Mouse (Mus musculus) embryonic facial prominence, embryonic 10.5 days (tissue): Measurements from ENCODE around the gene Rnf144a. TPM values are rescaled to one million over a fixed set of nuclear protein-coding genes. Genes with fewer than 3 reads are reported as not detected.
A peak's percentile ranks its signal among the peaks of the same experiment; 100 is the strongest.

Experiments
- DNase-seq: peaks from one replicate; pipeline ENCODE4 v3.0.0-alpha.2; 2017; ENCODE audit warnings: low spot score
- H3K27ac ChIP-seq: fragments of 300-500 bp; sonication (generic); replicated peaks from 2 replicates; pipeline ENCODE4 v1.5.1; 2016; ENCODE audit warnings: mild to moderate bottlenecking
- H3K27me3 ChIP-seq: fragments of 300-500 bp; sonication (generic); replicated peaks from 2 replicates; pipeline ENCODE4 v1.6.1; 2016; ENCODE audit warnings: low read depth, mild to moderate bottlenecking; ENCODE audit not compliant: poor library complexity, severe bottlenecking
- H3K36me3 ChIP-seq: fragments of 300-500 bp; sonication (generic); replicated peaks from 2 replicates; pipeline ENCODE4 v1.6.1; 2016; ENCODE audit warnings: mild to moderate bottlenecking, moderate library complexity
- H3K4me1 ChIP-seq: fragments of 300-500 bp; sonication (generic); 2 replicates; pipeline ENCODE4 v1.6.1; 2016
- H3K4me3 ChIP-seq: fragments of 300-500 bp; sonication (generic); 2 replicates; pipeline ENCODE4 v1.5.1; 2016; ENCODE audit warnings: mild to moderate bottlenecking, moderate library complexity
- H3K9me3 ChIP-seq: fragments of 300-500 bp; sonication (generic); 2 replicates; pipeline ENCODE4 v1.6.1; 2016; ENCODE audit warnings: mild to moderate bottlenecking
- whole genome bisulfite sequencing: fragments of 180-500 bp; shearing (Covaris S2); methylation state at CpG from one replicate; pipeline ENCODE4 v1.1.7; 2016; 5-methylcytosine and 5-hydroxymethylcytosine counted together
- polyA plus RNA-seq: library from polyadenylated mRNA; unstranded; fragments of >200 nt; fragmentation: Nextera tagmentation; extraction: Ambion mirVana; gene quantifications from 2 replicates; pipeline ENCODE4 v1.2.1, GENCODE M21; 2016

The Rnf144a gene
- polyA plus RNA-seq, 1 experiment from 2014 or later = 44.9 TPM

DNA sequence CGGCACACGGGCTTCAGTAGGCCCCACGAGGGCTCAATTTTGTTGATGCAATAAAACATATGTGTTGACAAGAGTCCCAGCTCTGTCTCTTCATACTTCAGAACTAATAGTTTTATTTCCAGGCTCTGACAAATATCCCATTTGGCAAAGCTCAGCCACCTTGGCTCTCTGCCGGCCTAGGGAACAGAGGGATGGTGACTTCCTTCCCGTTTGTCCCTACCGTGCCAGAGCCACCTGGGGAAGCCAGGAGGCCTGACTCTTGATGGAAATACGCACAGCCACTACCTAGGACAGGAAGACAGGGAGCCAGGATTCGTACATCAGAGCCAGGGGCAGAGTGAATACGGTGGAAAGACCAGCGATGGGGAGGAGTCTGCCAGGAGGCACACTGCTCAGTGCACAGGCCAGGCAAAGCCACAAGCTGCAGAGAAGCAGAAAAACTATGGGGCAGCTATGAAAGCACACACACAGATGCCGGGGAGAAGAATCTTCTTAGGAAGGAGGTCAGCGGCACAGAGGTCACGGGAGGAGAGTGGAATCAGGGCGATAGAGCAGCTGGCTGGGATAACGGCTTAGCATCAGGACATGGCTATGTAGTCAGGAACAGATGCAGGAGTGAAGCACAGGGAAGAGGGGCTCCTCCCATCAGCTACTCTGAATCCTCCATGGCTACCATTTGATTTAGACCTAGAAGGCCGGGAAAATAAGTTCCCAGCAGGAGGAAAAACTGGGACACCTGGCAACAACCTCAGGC, 11.5 kb downstream of the Rnf144a start:
- H3K4me1 ChIP-seq = peaks cover 45% of the 10 kb centered on the region
- no peak overlapping the region for H3K4me3 ChIP-seq
- 0 out of 2 replicates have a peak overlapping the region, but pooled peaks have one; percentile 36 for H3K27ac ChIP-seq
- H3K36me3 ChIP-seq = peaks cover 54% of the 10 kb centered on the region
- no peaks in the 10 kb centered on the region for H3K9me3 ChIP-seq
- DNase-seq = no peak
- 86% methylated on average over 16 of the region's 16 CpGs for WGBS
- H3K27me3 ChIP-seq = no peaks in the 10 kb centered on the region

DNA sequence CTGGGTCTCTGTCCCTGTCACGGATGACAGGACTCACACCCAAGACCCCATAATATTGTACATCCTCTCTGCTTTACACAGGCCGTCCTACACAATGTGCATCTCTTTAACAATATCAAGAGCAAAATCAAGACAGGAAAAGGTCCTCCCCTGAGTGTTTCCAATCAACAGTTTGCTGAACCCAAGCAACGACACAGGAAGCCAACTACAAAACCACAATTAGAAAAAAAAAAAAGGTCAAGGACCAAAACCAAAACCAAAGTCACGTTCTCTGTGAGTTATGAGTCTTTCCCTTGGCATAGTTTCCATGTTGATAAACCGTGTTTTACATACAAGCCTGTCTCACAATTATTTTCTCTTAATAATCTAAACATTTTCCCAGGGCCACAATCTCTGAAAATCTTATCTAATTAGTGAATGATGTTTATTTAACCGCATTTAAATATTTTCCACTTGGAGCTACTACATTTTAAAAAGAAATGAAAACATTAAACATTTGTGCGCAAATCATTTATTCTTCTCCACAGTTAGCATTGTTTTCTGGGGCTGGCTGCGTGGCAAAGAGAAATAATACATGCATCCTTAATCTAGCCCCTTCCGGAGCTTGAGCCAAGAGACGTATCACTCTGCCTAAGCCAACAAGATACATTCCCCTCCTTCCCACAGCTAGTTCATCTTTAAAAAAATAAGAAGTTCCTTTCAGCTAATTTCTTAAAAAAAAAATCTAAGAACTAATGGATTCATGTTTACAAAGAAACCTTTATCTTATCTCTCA, 13.2 kb downstream of the Rnf144a start:
- no peaks in the 10 kb centered on the region for H3K27me3 ChIP-seq
- no peak for DNase-seq
- WGBS = 80% methylated on average over 10 of the region's 10 CpGs
- no peaks in the 10 kb centered on the region for H3K9me3 ChIP-seq
- H3K27ac ChIP-seq = no peak overlapping the region
- peaks cover 46% of the 10 kb centered on the region for H3K36me3 ChIP-seq
- H3K4me1 ChIP-seq = peaks cover 42% of the 10 kb centered on the region
- no peak overlapping the region for H3K4me3 ChIP-seq

DNA sequence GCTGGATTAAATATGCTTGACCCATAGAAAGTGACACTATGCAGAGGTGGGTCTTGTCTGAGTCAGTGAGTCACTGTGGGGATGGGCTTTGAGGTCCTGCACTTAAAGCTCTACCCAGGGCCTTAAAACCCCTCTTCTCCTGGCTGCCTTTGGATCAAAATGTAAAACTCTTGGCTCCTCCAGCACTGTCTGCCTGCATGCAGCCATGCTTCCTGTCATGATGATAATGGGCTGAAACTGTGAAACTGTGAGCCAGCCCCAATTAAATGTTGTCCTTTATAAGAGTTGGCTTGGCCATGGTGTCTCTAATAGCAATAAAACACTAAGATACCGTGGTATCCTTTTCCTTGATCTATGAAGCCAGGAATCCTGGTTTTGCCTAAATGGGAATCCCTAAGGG, 13.8 kb downstream of the Rnf144a start:
- Histone ChIP-seq H3K27me3 (no peaks in the 10 kb centered on the region), H3K4me3 (no peak overlapping the region), H3K36me3 (peaks cover 48% of the 10 kb centered on the region), H3K9me3 (no peaks in the 10 kb centered on the region), H3K27ac (no peak overlapping the region), H3K4me1 (peaks cover 39% of the 10 kb centered on the region)
- WGBS = 86% methylated on average over 1 of the region's 1 CpGs
- DNase-seq = no peak

DNA sequence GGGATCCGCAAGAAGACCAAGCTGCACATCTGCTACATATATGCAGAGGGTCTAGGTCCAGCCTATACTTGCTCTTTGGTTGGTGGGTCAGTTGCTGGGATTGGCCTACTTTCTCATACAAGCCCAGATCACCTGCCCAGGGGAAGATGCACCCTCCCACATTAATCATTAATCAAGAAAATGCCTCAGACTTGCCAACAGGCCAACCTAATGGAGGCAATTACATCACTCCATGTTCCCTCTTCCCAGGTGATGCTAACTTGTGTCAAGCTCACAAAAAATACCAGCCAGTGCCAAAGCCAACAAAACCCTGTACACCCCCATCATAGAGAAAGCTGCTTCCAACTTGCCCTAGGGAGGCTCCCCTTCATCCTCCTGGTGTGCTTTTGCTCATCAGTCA, 14.3 kb downstream of the Rnf144a start:
- Histone ChIP-seq H3K27me3 (no peaks in the 10 kb centered on the region), H3K9me3 (no peaks in the 10 kb centered on the region), H3K4me1 (peaks cover 37% of the 10 kb centered on the region), H3K36me3 (peaks cover 48% of the 10 kb centered on the region), H3K27ac (no peak overlapping the region), H3K4me3 (no peak overlapping the region)
- DNase-seq = no peak
- 94% methylated on average over 1 of the region's 1 CpGs for WGBS

DNA sequence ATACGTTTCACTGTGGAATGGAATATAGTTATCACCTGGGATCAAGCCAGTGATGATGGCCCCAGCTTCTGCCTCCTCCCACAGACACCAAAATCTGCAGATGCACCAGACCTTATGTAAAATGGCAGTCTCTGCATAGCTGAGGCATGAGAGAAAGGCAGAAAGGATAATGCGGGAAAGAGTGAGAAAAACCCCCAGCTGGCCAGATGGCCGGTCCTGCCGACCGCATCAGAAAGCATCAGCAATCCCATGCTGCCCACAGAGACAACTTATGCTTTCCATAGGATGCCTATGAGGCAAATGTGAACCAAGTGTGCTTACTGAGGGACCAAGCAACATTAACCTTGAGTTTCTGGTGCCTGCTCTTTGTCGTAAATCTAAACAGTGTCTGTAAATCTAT, 15.7 kb downstream of the Rnf144a start:
- H3K27ac ChIP-seq = no peak overlapping the region
- peaks cover 37% of the 10 kb centered on the region for H3K36me3 ChIP-seq
- DNase-seq = no peak
- H3K27me3 ChIP-seq = no peaks in the 10 kb centered on the region
- H3K9me3 ChIP-seq = no peaks in the 10 kb centered on the region
- peaks cover 43% of the 10 kb centered on the region for H3K4me1 ChIP-seq
- WGBS = 90% methylated on average over 6 of the region's 6 CpGs
- no peak overlapping the region for H3K4me3 ChIP-seq

DNA sequence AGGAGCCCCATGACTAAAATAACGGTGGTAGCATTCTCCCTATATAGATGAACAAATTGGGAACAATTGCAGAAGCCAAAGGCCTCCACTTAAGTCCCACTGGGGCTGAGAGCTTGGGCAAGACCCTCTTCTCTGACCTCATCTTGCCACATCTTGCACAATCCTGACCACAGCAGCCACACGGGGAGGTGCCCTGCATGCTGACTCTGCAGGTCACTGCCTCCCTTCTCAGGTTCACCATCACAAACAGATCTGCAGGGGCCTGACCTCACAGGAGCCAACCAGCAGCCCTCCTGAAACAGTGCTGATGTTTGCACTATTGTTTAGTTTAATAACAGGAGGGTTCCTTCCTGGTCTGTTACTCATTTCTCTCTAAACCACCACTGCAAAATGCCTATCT, 16.5 kb downstream of the Rnf144a start:
- DNase-seq = peak; percentile 23

DNA sequence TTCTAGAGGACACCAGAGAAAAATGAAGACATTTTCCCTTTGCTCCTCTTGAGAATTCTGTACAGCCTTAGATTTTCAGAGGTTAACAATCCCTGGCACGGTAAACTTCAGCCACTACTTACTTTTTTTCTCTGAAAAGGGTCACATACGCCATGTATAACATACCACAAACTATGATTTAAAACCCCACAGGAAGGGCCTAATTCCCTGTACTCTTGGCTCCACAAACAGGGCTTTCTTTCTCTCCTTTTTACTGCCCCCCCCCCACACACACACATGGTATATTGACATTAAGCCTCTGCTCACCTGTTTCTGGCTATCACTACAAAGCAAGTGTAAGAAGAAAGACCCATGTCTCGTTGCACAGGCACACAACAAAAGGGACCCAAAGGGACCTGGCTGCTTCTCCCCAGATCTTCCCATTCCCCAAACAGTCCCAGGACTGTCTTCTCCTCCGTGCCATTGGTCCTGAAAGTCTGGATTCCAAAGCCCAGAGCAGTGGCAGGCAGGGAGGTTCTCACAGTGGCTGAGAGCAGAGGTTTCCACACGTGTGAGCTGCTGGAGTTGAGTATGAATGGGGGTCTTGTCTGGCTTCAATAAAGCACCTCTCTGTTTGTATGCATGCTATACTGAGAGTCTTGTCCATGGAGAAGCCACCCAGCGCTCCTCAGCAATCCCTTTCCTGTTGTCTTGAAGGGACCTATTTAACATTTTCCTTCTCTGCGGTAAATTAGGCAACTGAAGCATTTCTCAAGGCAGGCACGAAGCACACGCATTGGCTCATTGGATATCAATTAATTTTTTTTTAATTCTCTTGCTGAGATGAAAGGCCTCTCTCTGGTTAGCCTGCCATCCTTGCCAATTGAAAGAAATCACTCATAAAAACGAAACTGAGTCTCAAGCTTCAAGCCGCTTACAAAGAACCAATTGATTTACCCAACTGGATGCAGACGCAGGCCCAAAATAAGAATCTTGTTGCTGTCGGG, 20.3 kb downstream of the Rnf144a start:
- Histone ChIP-seq H3K4me3 (no peak overlapping the region), H3K27ac (peak overlapping the region; percentile 63), H3K9me3 (no peaks in the 10 kb centered on the region), H3K36me3 (peaks cover 23% of the 10 kb centered on the region), H3K27me3 (no peaks in the 10 kb centered on the region), H3K4me1 (peaks cover 39% of the 10 kb centered on the region)
- 43% methylated on average over 13 of the region's 13 CpGs for WGBS
- DNase-seq = peak; percentile 24

More for the DNA sequence above, 16.5 kb downstream of the Rnf144a start:
- Histone ChIP-seq H3K27me3 (no peaks in the 10 kb centered on the region), H3K27ac (no peak overlapping the region), H3K4me1 (peaks cover 48% of the 10 kb centered on the region), H3K4me3 (no peak overlapping the region), H3K9me3 (no peaks in the 10 kb centered on the region), H3K36me3 (peaks cover 29% of the 10 kb centered on the region)
- whole genome bisulfite sequencing = 50% methylated on average over 2 of the region's 2 CpGs

DNA sequence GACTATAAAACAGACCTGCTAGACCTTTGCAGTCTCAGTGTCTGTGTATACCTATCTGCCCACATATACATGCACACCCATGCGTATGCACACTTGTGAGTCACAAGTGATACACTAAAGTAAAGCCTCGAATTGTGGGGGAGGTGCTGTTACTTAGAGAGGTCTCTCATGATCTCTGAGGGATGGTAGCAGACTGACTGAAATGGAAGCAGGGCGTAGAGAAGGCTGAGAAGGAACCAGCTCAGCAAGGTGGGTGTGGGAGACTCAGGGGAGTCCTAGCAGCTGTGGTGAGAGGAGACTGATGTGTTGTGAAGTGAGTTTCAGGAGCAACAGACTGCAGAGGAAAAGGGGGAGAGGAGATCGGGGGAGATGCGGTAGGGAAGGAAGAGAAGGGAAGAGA, 21.8 kb downstream of the Rnf144a start:
- peaks cover 33% of the 10 kb centered on the region for H3K36me3 ChIP-seq
- no peak overlapping the region for H3K27ac ChIP-seq
- no peaks in the 10 kb centered on the region for H3K9me3 ChIP-seq
- peaks cover 31% of the 10 kb centered on the region for H3K4me1 ChIP-seq
- no peaks in the 10 kb centered on the region for H3K27me3 ChIP-seq
- H3K4me3 ChIP-seq = no peak overlapping the region
- 80% methylated on average over 5 of the region's 5 CpGs for WGBS
- no peak for DNase-seq

DNA sequence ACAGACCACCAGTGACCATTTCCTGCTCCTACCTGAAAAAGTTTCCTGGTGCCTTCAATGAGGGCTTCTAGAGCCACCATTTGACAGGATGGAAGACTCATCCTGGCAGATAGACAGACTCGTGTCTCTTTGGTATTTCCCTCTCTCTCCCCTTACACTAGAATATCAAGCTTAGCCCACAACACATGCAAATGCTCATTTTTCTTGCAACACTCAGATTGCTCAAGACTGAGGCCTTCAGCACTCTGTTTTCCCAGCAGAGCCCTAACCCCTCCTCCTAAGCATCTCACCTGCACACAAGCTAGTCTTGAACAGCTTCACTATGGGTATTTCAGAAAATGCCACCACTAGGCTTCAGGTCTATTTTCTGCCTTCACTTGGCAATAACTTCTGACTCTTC, 23.9 kb downstream of the Rnf144a start:
- H3K27ac ChIP-seq = no peak overlapping the region
- H3K4me1 ChIP-seq = peaks cover 46% of the 10 kb centered on the region
- H3K4me3 ChIP-seq = no peak overlapping the region
- no peaks in the 10 kb centered on the region for H3K9me3 ChIP-seq
- H3K27me3 ChIP-seq = no peaks in the 10 kb centered on the region
- DNase-seq = no peak
- H3K36me3 ChIP-seq = peaks cover 45% of the 10 kb centered on the region
- 86% methylated on average over 1 of the region's 1 CpGs for WGBS

DNA sequence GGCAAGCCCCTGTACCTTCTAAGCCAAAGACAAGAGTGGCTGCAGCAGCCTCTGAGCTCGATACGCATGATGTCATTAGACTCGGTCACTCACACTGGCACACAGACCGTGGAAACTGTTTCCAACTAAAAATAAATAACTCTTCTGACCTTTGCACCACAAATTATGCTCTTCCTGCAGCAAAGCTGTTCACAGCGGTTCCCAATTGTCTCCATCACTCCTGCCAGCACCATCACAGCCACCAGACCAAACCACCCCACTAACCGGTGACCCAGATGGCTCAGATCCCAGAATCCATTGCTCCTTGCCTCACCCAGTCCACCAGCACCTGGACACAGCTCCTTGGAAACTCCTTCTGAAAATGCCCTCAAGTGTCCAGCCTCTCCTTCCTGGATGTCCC, 27.5 kb downstream of the Rnf144a start:
- no peaks in the 10 kb centered on the region for H3K9me3 ChIP-seq
- H3K27me3 ChIP-seq = no peaks in the 10 kb centered on the region
- DNase-seq = no peak
- WGBS = 57% methylated on average over 6 of the region's 6 CpGs
- H3K27ac ChIP-seq = no peak overlapping the region
- H3K4me1 ChIP-seq = peaks cover 18% of the 10 kb centered on the region
- H3K36me3 ChIP-seq = peaks cover 81% of the 10 kb centered on the region
- H3K4me3 ChIP-seq = no peak overlapping the region

DNA sequence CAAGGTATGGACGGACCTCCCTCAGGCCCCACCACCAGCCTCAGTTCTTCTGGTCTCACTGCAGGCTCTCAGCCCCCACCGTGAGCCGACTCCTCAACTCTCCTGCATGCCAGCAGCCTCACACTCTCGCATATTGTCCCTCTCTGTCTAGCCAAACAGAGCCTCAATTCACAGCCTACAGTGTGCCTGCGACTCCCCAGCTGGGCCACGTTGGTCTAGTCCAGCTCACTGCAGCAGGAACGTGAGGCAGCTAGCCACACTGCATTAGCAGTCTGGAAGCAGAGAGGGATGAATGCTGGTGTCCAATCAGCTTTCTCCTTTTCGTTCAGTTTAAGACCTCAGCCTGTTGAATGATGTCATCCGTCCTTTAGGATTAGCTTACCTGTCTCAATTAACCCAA, 28.1 kb downstream of the Rnf144a start:
- no peak overlapping the region for H3K27ac ChIP-seq
- peaks cover 87% of the 10 kb centered on the region for H3K36me3 ChIP-seq
- DNase-seq = no peak
- H3K27me3 ChIP-seq = no peaks in the 10 kb centered on the region
- H3K9me3 ChIP-seq = no peaks in the 10 kb centered on the region
- WGBS = 66% methylated on average over 9 of the region's 9 CpGs
- no peak overlapping the region for H3K4me3 ChIP-seq
- peaks cover 18% of the 10 kb centered on the region for H3K4me1 ChIP-seq

DNA sequence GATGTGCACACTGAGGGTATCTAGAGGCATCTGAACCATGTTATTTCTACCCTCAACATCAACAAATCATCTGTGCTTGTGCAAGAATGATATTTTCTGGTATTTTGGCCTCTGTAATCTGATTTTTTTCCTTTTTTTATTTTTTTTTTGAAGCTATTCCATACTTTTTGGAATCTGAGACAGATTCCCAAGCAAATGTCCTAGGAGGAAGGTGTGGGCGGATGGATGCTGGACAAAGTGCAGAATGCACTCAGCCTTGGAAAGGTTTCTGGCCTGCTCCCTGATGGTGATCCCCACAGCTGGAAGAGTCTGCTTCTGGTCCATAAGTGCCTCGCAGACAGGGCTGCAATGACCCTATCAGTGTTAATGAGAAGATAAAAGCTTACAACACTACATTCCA, 28.9 kb downstream of the Rnf144a start:
- peaks cover 94% of the 10 kb centered on the region for H3K36me3 ChIP-seq
- H3K9me3 ChIP-seq = no peaks in the 10 kb centered on the region
- no peaks in the 10 kb centered on the region for H3K27me3 ChIP-seq
- peaks cover 18% of the 10 kb centered on the region for H3K4me1 ChIP-seq
- 81% methylated on average over 2 of the region's 2 CpGs for WGBS
- H3K4me3 ChIP-seq = no peak overlapping the region
- DNase-seq = no peak
- H3K27ac ChIP-seq = no peak overlapping the region
